Mouse (Mus musculus) heart, adult 11 months (tissue): Measurements from ENCODE around the gene Tesmin.

Source experiments
- DNase-seq: peaks from one replicate; pipeline ENCODE4 v3.0.0; 2022

Tesmin gene

DNA sequence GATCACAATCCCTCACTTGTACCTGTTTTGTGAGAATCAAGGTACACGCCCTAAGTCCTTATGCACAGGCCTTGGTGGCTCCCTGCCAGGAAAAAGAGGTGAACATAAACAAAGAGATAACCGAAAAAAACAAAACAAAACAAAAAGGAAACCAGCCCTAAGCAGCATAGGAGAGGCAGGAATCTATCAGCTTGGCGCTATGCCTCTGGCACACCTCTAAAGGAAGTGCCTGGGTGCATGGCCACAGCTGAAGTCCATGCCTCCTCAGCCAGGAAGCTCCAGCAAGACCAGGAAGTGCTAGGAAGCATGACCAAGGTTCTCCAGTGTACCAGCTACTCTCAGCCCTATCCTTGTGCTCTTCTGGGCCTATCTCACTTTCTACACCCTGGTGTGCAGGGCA is 60.6 kb downstream of the Tesmin start:
- no peak for DNase-seq

DNA sequence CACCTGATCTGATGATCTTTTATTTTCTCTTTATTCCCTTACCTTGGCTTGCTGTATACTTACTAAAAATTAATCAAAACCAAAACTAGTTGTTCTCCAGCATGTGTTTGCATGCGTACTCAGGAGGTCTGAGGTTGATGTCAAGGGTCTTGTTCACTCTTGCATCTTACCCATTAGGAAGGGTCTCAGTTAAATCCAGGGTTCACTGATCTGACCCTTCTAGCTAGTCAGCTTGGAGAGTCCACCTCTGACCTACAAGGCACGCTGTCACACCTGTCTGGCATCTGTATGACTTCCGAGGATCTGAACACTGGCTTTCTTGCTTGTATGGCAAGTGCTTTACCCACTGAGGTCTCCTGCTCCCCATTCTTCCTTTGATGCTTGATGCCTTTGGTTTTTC is 62.1 kb downstream of the Tesmin start:
- DNase-seq: no peak

DNA sequence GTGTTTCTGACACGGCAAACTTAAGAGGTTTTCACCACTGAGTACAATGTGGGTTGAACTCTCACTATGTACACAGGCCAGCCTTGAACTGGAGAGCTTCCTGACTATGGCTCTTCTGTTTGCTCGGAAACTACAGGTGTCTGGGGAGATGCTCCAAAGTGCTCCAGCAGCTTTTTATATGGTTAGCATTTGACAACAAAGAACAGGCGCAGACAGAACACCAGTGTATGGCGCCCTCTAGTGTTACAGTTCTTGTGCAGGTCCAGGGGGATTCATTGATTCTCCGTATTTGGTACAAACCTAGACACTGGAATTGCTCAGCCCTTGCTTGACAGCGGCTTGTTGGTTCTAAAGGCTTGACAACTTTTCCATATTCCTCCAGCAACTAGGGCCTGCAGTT is 62.5 kb downstream of the Tesmin start:
- no peak for DNase-seq

DNA sequence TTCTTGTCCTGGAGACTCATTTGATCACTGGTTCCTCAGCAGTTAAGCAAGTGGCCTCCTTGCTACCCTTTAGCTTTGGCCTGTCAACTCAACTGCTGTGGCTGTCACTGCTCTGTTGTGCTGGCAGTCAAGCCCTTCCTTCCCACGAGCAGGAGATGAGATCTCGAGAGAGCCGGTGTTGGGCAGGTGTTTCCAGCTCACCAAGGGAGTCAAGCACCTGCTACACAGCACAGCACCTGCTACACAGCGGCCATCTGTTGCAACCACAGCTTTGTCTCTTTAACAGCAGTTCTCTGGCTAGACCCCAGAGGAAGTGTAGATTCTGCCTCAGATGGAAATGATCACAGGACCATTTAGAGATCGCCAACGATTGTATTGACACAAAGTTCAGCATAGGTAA is 63.0 kb downstream of the Tesmin start:
- no peak for DNase-seq
